Mouse (Mus musculus): ENCODE results near the gene Angpt4.
A peak's percentile ranks its signal among the peaks of the same experiment; 100 is the strongest.

Angpt4 gene

GRCm38 (mm10) chr2:151910919-151911500 lies at the start of gene Angpt4:
TSS of gene Angpt4 (plus strand) at chr2:151911210.
- DNase-seq (ENCODE audit: low read depth, low spot score) = no peak

- DNase-seq (ENCODE audit: low read depth, low spot score) = no peak
These were observed 48.7 kb upstream of the Angpt4 start for GRCm38 (mm10) chr2:151862257-151862810.

- no peak for DNase-seq (ENCODE audit: low read depth, low spot score)
These were observed 46.1 kb upstream of the Angpt4 start for GRCm38 (mm10) chr2:151864941-151865340.

GRCm38 (mm10) chr2:151866487-151866886 lies 44.5 kb upstream of the Angpt4 start:
- no peak for DNase-seq (ENCODE audit: low read depth, low spot score)

GRCm38 (mm10) chr2:151868196-151868595 lies 42.8 kb upstream of the Angpt4 start:
- DNase-seq (ENCODE audit: low read depth, low spot score) = no peak

GRCm38 (mm10) chr2:151874551-151874950 lies 36.5 kb upstream of the Angpt4 start:
- no peak for DNase-seq (ENCODE audit: low read depth, low spot score)

GRCm38 (mm10) chr2:151876012-151876485 lies 35.0 kb upstream of the Angpt4 start:
- DNase-seq (ENCODE audit: low read depth, low spot score) = no peak

GRCm38 (mm10) chr2:151878645-151879044 lies 32.4 kb upstream of the Angpt4 start:
- DNase-seq (ENCODE audit: low read depth, low spot score) = no peak

GRCm38 (mm10) chr2:151879760-151880159 lies 31.2 kb upstream of the Angpt4 start:
- DNase-seq (ENCODE audit: low read depth, low spot score) = no peak

GRCm38 (mm10) chr2:151891031-151891430 lies 20.0 kb upstream of the Angpt4 start:
- no peak for DNase-seq (ENCODE audit: low read depth, low spot score)

GRCm38 (mm10) chr2:151893122-151893774 lies 17.8 kb upstream of the Angpt4 start:
- no peak for DNase-seq (ENCODE audit: low read depth, low spot score)

- DNase-seq (ENCODE audit: low read depth, low spot score) = peak; percentile 24
These were observed 16.6 kb upstream of the Angpt4 start for GRCm38 (mm10) chr2:151894209-151894980.

GRCm38 (mm10) chr2:151895911-151896310 lies 15.1 kb upstream of the Angpt4 start:
- DNase-seq (ENCODE audit: low read depth, low spot score) = no peak

- no peak for DNase-seq (ENCODE audit: low read depth, low spot score)
These were observed 12.9 kb upstream of the Angpt4 start for GRCm38 (mm10) chr2:151898106-151898505.

GRCm38 (mm10) chr2:151900845-151901244 lies 10.2 kb upstream of the Angpt4 start:
- no peak for DNase-seq (ENCODE audit: low read depth, low spot score)

GRCm38 (mm10) chr2:151903267-151903666 lies 7.7 kb upstream of the Angpt4 start:
- DNase-seq (ENCODE audit: low read depth, low spot score) = no peak

GRCm38 (mm10) chr2:151903933-151904332 lies 7.1 kb upstream of the Angpt4 start:
- no peak for DNase-seq (ENCODE audit: low read depth, low spot score)

GRCm38 (mm10) chr2:151904636-151905035 lies 6.4 kb upstream of the Angpt4 start:
- DNase-seq (ENCODE audit: low read depth, low spot score) = no peak

- no peak for DNase-seq (ENCODE audit: low read depth, low spot score)
These were observed 4.0 kb upstream of the Angpt4 start for GRCm38 (mm10) chr2:151907020-151907419.

- no peak for DNase-seq (ENCODE audit: low read depth, low spot score)
These were observed 1.6 kb upstream of the Angpt4 start for GRCm38 (mm10) chr2:151909386-151909785.

- DNase-seq (ENCODE audit: low read depth, low spot score) = no peak
These were observed 512 bp upstream of the Angpt4 start for GRCm38 (mm10) chr2:151910498-151910897.

GRCm38 (mm10) chr2:151911751-151912150 lies 741 bp downstream of the Angpt4 start:
- DNase-seq (ENCODE audit: low read depth, low spot score) = no peak

Measured in brain, embryonic 18.5 days (tissue).